Mouse (Mus musculus) lung, adult 2 months (tissue): Measurements from ENCODE around the gene Gm9046.

Source experiments
- CTCF ChIP-seq: fragments of 200-500 bp; IDR thresholded peaks from 2 replicates; pipeline ENCODE4 v1.5.1; 2011; ENCODE audit warnings: mild to moderate bottlenecking, low read length, control low read depth; ENCODE audit not compliant: insufficient read depth
- POLR2A ChIP-seq: fragments of 200-500 bp; IDR thresholded peaks from 2 replicates; pipeline ENCODE4 v1.6.1; 2011; ENCODE audit warnings: low read depth, mild to moderate bottlenecking, control low read depth, low read length, borderline replicate concordance; ENCODE audit errors: extremely low read depth

- TF ChIP-seq CTCF = peak; percentile 98
- no peak for TF ChIP-seq POLR2A
Observed at GRCm38 (mm10) chr10:118370443-118370842, 27.4 kb upstream of the Gm9046 start.
